Mouse (Mus musculus): ENCODE measurements at regions not wholly inside any gene's neighbourhood (a gene's known extent, or its start where the extent isn't known, plus 50 kb on each side); places are given as distances from the start of the nearest gene placed in this dataset.

DNA sequence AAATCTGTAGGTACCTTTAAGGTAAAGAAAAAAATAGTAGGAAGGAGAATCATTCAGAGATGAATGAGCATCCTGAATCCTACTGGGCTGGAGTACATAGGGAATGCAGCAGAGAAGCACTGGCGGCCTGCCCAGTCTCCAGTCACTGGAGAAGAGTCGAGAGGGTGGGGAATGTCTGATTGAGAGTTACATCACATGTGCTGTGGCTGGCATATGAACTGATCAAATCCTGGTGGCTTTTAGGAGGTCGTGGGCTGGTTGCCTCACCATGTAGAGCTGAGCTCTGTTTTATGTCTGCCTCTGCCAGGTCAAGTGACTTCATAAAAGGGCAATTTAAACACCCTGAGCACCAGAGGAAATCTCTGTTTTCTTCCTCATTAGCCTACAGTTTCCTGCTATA is 783.9 kb upstream of the 4930452B06Rik start:
- Histone ChIP-seq H3K9ac (ENCODE audit: insufficient read depth, low read depth) (no peak overlapping the region), H3K9me3 (replicated peaks; ENCODE audit: low read length) (no peaks in the 10 kb centered on the region), H3K27me3 (replicated peaks) (no peaks in the 10 kb centered on the region), H3K27ac (ENCODE audit: insufficient read depth, low read depth) (no peak overlapping the region), H3K4me3 (replicated peaks in 1 of 3; ENCODE audit: low read depth in 2 of 3, low read length in 2 of 3, poor library complexity in 1 of 3) (no peak overlapping the region), H3K4me1 (ENCODE audit: control insufficient read depth in 1 of 2, insufficient read depth in 2 of 2) (no peaks in the 10 kb centered on the region), H3K36me3 (replicated peaks in 1 of 2; ENCODE audit: control insufficient read depth in 1 of 2, insufficient read depth in 1 of 2, low read length in 1 of 2) (peaks cover 0 to 2% of the 10 kb centered on the region in 2 experiments), H3K79me2 (replicated peaks; ENCODE audit: control insufficient read depth, extremely low read depth, insufficient read depth, poor library complexity, severe bottlenecking) (no peaks in the 10 kb centered on the region), H3K4me2 (ENCODE audit: insufficient read depth, low read depth, poor library complexity, severe bottlenecking) (no peak overlapping the region)
- DNase-seq (ENCODE audit: extremely low read depth) = no peak
- dilution Hi-C loops (cut with MboI; ENCODE audit: extremely low pct_ligation_motif_present, extremely low pct_unique_long_range_greater_than_20kb, low sequenced_read_pairs) = no loop called here
- in situ Hi-C loops (cut with MboI; ENCODE audit: low pct_ligation_motif_present, low pct_unique_long_range_greater_than_20kb, low sequenced_read_pairs) = no loop called here
- TF ChIP-seq SIN3A (IDR thresholded peaks at IDR 0.05; ENCODE audit: low read length) (no peak), POLR2A (IDR thresholded peaks at IDR 0.05; ENCODE audit: low read depth, low read length) (no peak), CHD1 (IDR thresholded peaks at IDR 0.05; ENCODE audit: low read depth, low read length) (no peak), CTCF (conservative IDR thresholded peaks at IDR 0.05 in 1 of 2, IDR thresholded peaks at IDR 0.05 in 1 of 2; ENCODE audit: low read depth in 2 of 2, low read length in 2 of 2) (no peak), MEF2A (IDR thresholded peaks at IDR 0.05; ENCODE audit: borderline replicate concordance, low read depth, low read length) (no peak), TCF12 (IDR thresholded peaks at IDR 0.05; ENCODE audit: low read depth, low read length) (no peak), UBTF (IDR thresholded peaks at IDR 0.05; ENCODE audit: low read depth, low read length) (no peak), RAD21 (IDR thresholded peaks at IDR 0.05; ENCODE audit: low read depth, low read length) (no peak), JUN (IDR thresholded peaks at IDR 0.05; ENCODE audit: insufficient read depth, low read depth, low read length) (no peak), NELFE (IDR thresholded peaks at IDR 0.05; ENCODE audit: low read depth, low read length) (no peak), ZMIZ1 (IDR thresholded peaks at IDR 0.05; ENCODE audit: low read depth, low read length) (no peak), BHLHE40 (IDR thresholded peaks at IDR 0.05; ENCODE audit: low read depth, low read length) (no peak), E2F4 (IDR thresholded peaks at IDR 0.05; ENCODE audit: insufficient replicate concordance, low read depth, low read length) (no peak), ZC3H11A (IDR thresholded peaks at IDR 0.05; ENCODE audit: low read depth, low read length) (no peak), ZNF384 (IDR thresholded peaks at IDR 0.05; ENCODE audit: low read depth, low read length) (no peak), MAFK (IDR thresholded peaks at IDR 0.05; ENCODE audit: insufficient replicate concordance, low read length) (no peak), KAT2A (IDR thresholded peaks at IDR 0.05; ENCODE audit: insufficient replicate concordance, low read length) (no peak), MYC (IDR thresholded peaks at IDR 0.05; ENCODE audit: low read depth, low read length) (no peak), USF1 (IDR thresholded peaks at IDR 0.05; ENCODE audit: low read depth, low read length) (no peak)

DNA sequence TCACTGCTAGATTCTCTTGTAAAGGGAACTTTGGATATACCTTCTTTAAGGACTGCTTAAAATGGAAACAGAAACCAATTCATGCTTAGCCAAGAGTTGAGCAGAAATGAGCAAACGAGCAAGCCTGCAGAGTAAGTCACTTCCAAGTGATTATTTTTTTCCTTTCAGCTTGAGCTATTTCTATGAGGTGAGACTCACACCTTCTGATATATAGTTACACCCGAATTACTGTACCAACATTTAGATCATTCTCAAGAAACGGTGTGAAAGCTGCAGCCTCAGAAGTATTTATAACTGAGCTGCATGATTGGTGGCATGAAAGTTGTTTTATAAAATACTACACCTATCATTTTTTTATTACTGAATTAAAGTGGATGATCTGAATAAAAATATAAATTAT is 771.9 kb upstream of the 4930452B06Rik start:
- Histone ChIP-seq H3K4me3 (replicated peaks in 1 of 3; ENCODE audit: low read depth in 2 of 3, low read length in 2 of 3, poor library complexity in 1 of 3) (no peak overlapping the region), H3K4me1 (ENCODE audit: control insufficient read depth in 1 of 2, insufficient read depth in 2 of 2) (peaks cover 0 to 4% of the 10 kb centered on the region in 2 experiments; a peak in 1 of 4 replicates), H3K27ac (ENCODE audit: insufficient read depth, low read depth) (no peak overlapping the region), H3K79me2 (replicated peaks; ENCODE audit: control insufficient read depth, extremely low read depth, insufficient read depth, poor library complexity, severe bottlenecking) (no peaks in the 10 kb centered on the region), H3K36me3 (replicated peaks in 1 of 2; ENCODE audit: control insufficient read depth in 1 of 2, insufficient read depth in 1 of 2, low read length in 1 of 2) (peaks cover 1 to 9% of the 10 kb centered on the region in 2 experiments), H3K27me3 (replicated peaks) (no peaks in the 10 kb centered on the region), H3K4me2 (ENCODE audit: insufficient read depth, low read depth, poor library complexity, severe bottlenecking) (no peak overlapping the region), H3K9me3 (replicated peaks; ENCODE audit: low read length) (no peaks in the 10 kb centered on the region), H3K9ac (ENCODE audit: insufficient read depth, low read depth) (no peak overlapping the region)
- in situ Hi-C loops (cut with MboI; ENCODE audit: low pct_ligation_motif_present, low pct_unique_long_range_greater_than_20kb, low sequenced_read_pairs) = no loop called here
- dilution Hi-C loops (cut with MboI; ENCODE audit: extremely low pct_ligation_motif_present, extremely low pct_unique_long_range_greater_than_20kb, low sequenced_read_pairs) = no loop called here
- no peak for DNase-seq (ENCODE audit: extremely low read depth)
- no peak for TF ChIP-seq JUND (conservative IDR thresholded peaks at IDR 0.05; ENCODE audit: low read depth, low read length)
- no peak for TF ChIP-seq ZKSCAN1 (IDR thresholded peaks at IDR 0.05; ENCODE audit: borderline replicate concordance, low read depth, low read length)
